Mouse (Mus musculus): Measurements from ENCODE around the gene Chst1. TPM values are rescaled to one million over a fixed set of nuclear protein-coding genes. Genes with fewer than 3 reads are reported as not detected.

Gene Chst1
- polyA plus RNA-seq, 1 experiment, result not detected

- H3K36me3 ChIP-seq (ENCODE audit: control insufficient read depth), result no peaks in the 10 kb centered on the region
- H3K9me3 ChIP-seq (ENCODE audit: control insufficient read depth, low read length), result no peaks in the 10 kb centered on the region
- peaks cover 11% of the 10 kb centered on the region for H3K27me3 ChIP-seq (ENCODE audit: control insufficient read depth)
- no peaks in the 10 kb centered on the region for H3K4me1 ChIP-seq (ENCODE audit: control insufficient read depth)
- no peak overlapping the region for H3K4me3 ChIP-seq (replicated peaks)
- TF ChIP-seq GATA1 (IDR thresholded peaks at IDR 0.05; ENCODE audit: low read length), result no peak
- TF ChIP-seq TAL1 (IDR thresholded peaks at IDR 0.05; ENCODE audit: low read length), result no peak
These were observed 7.6 kb downstream of the Chst1 start for GRCm38 (mm10) chr2:92607153-92607552.

GRCm38 (mm10) chr2:92607592-92607991 is 8.1 kb downstream of the Chst1 start:
- TF ChIP-seq TAL1 (IDR thresholded peaks at IDR 0.05; ENCODE audit: low read length) (no peak), GATA1 (IDR thresholded peaks at IDR 0.05; ENCODE audit: low read length) (no peak)
- Histone ChIP-seq H3K27me3 (ENCODE audit: control insufficient read depth) (peaks cover 7% of the 10 kb centered on the region), H3K4me1 (ENCODE audit: control insufficient read depth) (no peaks in the 10 kb centered on the region), H3K9me3 (ENCODE audit: control insufficient read depth, low read length) (no peaks in the 10 kb centered on the region), H3K4me3 (replicated peaks) (no peak overlapping the region), H3K36me3 (ENCODE audit: control insufficient read depth) (no peaks in the 10 kb centered on the region)

- H3K27me3 ChIP-seq (ENCODE audit: control insufficient read depth), result peaks cover 2% of the 10 kb centered on the region
- no peaks in the 10 kb centered on the region for H3K4me1 ChIP-seq (ENCODE audit: control insufficient read depth)
- no peak overlapping the region for H3K4me3 ChIP-seq (replicated peaks)
- no peaks in the 10 kb centered on the region for H3K36me3 ChIP-seq (ENCODE audit: control insufficient read depth)
- TF ChIP-seq GATA1 (IDR thresholded peaks at IDR 0.05; ENCODE audit: low read length) (no peak), TAL1 (IDR thresholded peaks at IDR 0.05; ENCODE audit: low read length) (no peak)
- H3K9me3 ChIP-seq (ENCODE audit: control insufficient read depth, low read length), result no peaks in the 10 kb centered on the region
These were observed 8.6 kb downstream of the Chst1 start for GRCm38 (mm10) chr2:92608013-92608619.

- Histone ChIP-seq H3K9me3 (ENCODE audit: control insufficient read depth, low read length) (no peaks in the 10 kb centered on the region), H3K36me3 (ENCODE audit: control insufficient read depth) (no peaks in the 10 kb centered on the region), H3K4me3 (replicated peaks) (no peak overlapping the region), H3K4me1 (ENCODE audit: control insufficient read depth) (no peaks in the 10 kb centered on the region), H3K27me3 (ENCODE audit: control insufficient read depth) (no peaks in the 10 kb centered on the region)
- TF ChIP-seq TAL1 (IDR thresholded peaks at IDR 0.05; ENCODE audit: low read length), result no peak
- TF ChIP-seq GATA1 (IDR thresholded peaks at IDR 0.05; ENCODE audit: low read length), result no peak
These were observed 9.5 kb downstream of the Chst1 start for GRCm38 (mm10) chr2:92608810-92609581.

GRCm38 (mm10) chr2:92609704-92610379 is 10.3 kb downstream of the Chst1 start:
- H3K4me3 ChIP-seq (replicated peaks), result no peak overlapping the region
- TF ChIP-seq GATA1 (IDR thresholded peaks at IDR 0.05; ENCODE audit: low read length) (no peak), TAL1 (IDR thresholded peaks at IDR 0.05; ENCODE audit: low read length) (no peak)
- H3K27me3 ChIP-seq (ENCODE audit: control insufficient read depth), result no peaks in the 10 kb centered on the region
- no peaks in the 10 kb centered on the region for H3K9me3 ChIP-seq (ENCODE audit: control insufficient read depth, low read length)
- no peaks in the 10 kb centered on the region for H3K36me3 ChIP-seq (ENCODE audit: control insufficient read depth)
- no peaks in the 10 kb centered on the region for H3K4me1 ChIP-seq (ENCODE audit: control insufficient read depth)

- Histone ChIP-seq H3K27me3 (ENCODE audit: control insufficient read depth) (no peaks in the 10 kb centered on the region), H3K36me3 (ENCODE audit: control insufficient read depth) (no peaks in the 10 kb centered on the region), H3K4me1 (ENCODE audit: control insufficient read depth) (peaks cover 11% of the 10 kb centered on the region), H3K4me3 (replicated peaks) (no peak overlapping the region), H3K9me3 (ENCODE audit: control insufficient read depth, low read length) (no peaks in the 10 kb centered on the region)
- TF ChIP-seq TAL1 (IDR thresholded peaks at IDR 0.05; ENCODE audit: low read length) (no peak), GATA1 (IDR thresholded peaks at IDR 0.05; ENCODE audit: low read length) (no peak)
These were observed 14.1 kb downstream of the Chst1 start for GRCm38 (mm10) chr2:92613645-92614044.

GRCm38 (mm10) chr2:92614106-92614505 is 14.6 kb downstream of the Chst1 start:
- H3K4me3 ChIP-seq (replicated peaks), result no peak overlapping the region
- TF ChIP-seq TAL1 (IDR thresholded peaks at IDR 0.05; ENCODE audit: low read length) (no peak), GATA1 (IDR thresholded peaks at IDR 0.05; ENCODE audit: low read length) (no peak)
- H3K4me1 ChIP-seq (ENCODE audit: control insufficient read depth), result peaks cover 11% of the 10 kb centered on the region
- H3K9me3 ChIP-seq (ENCODE audit: control insufficient read depth, low read length), result no peaks in the 10 kb centered on the region
- no peaks in the 10 kb centered on the region for H3K27me3 ChIP-seq (ENCODE audit: control insufficient read depth)
- H3K36me3 ChIP-seq (ENCODE audit: control insufficient read depth), result no peaks in the 10 kb centered on the region

GRCm38 (mm10) chr2:92617077-92617756 is 17.7 kb downstream of the Chst1 start:
- TF ChIP-seq GATA1 (IDR thresholded peaks at IDR 0.05; ENCODE audit: low read length) (no peak), TAL1 (IDR thresholded peaks at IDR 0.05; ENCODE audit: low read length) (no peak)
- no peak overlapping the region for H3K4me3 ChIP-seq (replicated peaks)
- H3K9me3 ChIP-seq (ENCODE audit: control insufficient read depth, low read length), result no peaks in the 10 kb centered on the region; the same call in 1 of the 2 replicates
- peaks cover 11% of the 10 kb centered on the region for H3K4me1 ChIP-seq (ENCODE audit: control insufficient read depth)
- H3K36me3 ChIP-seq (ENCODE audit: control insufficient read depth), result no peaks in the 10 kb centered on the region
- H3K27me3 ChIP-seq (ENCODE audit: control insufficient read depth), result no peaks in the 10 kb centered on the region

GRCm38 (mm10) chr2:92618016-92618415 is 18.5 kb downstream of the Chst1 start:
- TF ChIP-seq GATA1 (IDR thresholded peaks at IDR 0.05; ENCODE audit: low read length), result no peak
- no peak for TF ChIP-seq TAL1 (IDR thresholded peaks at IDR 0.05; ENCODE audit: low read length)
- Histone ChIP-seq H3K4me1 (ENCODE audit: control insufficient read depth) (peaks cover 11% of the 10 kb centered on the region), H3K9me3 (ENCODE audit: control insufficient read depth, low read length) (no peaks in the 10 kb centered on the region; the same call in 1 of the 2 replicates), H3K4me3 (replicated peaks) (no peak overlapping the region), H3K36me3 (ENCODE audit: control insufficient read depth) (no peaks in the 10 kb centered on the region), H3K27me3 (ENCODE audit: control insufficient read depth) (no peaks in the 10 kb centered on the region)
